Mouse (Mus musculus): ENCODE data around the gene Rorb.

Rorb gene

GRCm38 (mm10) chr19:19110793-19111427 lies at the start of gene Rorb:
TSS of gene Rorb (minus strand) at chr19:19111196.
- peak; percentile 73 for DNase-seq

- DNase-seq: no peak
These were observed 37.9 kb upstream of the Rorb start for GRCm38 (mm10) chr19:19148847-19149246.

- DNase-seq: no peak
These were observed 33.5 kb upstream of the Rorb start for GRCm38 (mm10) chr19:19144447-19144846.

- no peak for DNase-seq
These were observed 25.9 kb upstream of the Rorb start for GRCm38 (mm10) chr19:19136856-19137255.

- DNase-seq: no peak
These were observed 24.8 kb upstream of the Rorb start for GRCm38 (mm10) chr19:19135838-19136237.

GRCm38 (mm10) chr19:19122324-19122723 lies 11.3 kb upstream of the Rorb start:
- DNase-seq: no peak

- no peak for DNase-seq
These were observed 1.2 kb upstream of the Rorb start for GRCm38 (mm10) chr19:19112180-19112579.

- peak; percentile 12 for DNase-seq
These were observed 603 bp upstream of the Rorb start for GRCm38 (mm10) chr19:19111428-19112170.

GRCm38 (mm10) chr19:19110011-19110768 lies 806 bp downstream of the Rorb start:
- DNase-seq: peak; percentile 20

GRCm38 (mm10) chr19:19108596-19109381 lies 2.2 kb downstream of the Rorb start:
- no peak for DNase-seq

GRCm38 (mm10) chr19:19104581-19104980 lies 6.4 kb downstream of the Rorb start:
- no peak for DNase-seq

- DNase-seq: no peak
These were observed 13.8 kb downstream of the Rorb start for GRCm38 (mm10) chr19:19097149-19097548.

GRCm38 (mm10) chr19:19089427-19089826 lies 21.6 kb downstream of the Rorb start:
- no peak for DNase-seq

- DNase-seq: no peak
These were observed 33.1 kb downstream of the Rorb start for GRCm38 (mm10) chr19:19077880-19078279.

- DNase-seq: no peak
These were observed 36.2 kb downstream of the Rorb start for GRCm38 (mm10) chr19:19074756-19075155.

GRCm38 (mm10) chr19:19058710-19059398 lies 52.1 kb downstream of the Rorb start:
- no peak for DNase-seq

- no peak for DNase-seq
These were observed 52.8 kb downstream of the Rorb start for GRCm38 (mm10) chr19:19058201-19058600.

- DNase-seq: no peak
These were observed 67.9 kb downstream of the Rorb start for GRCm38 (mm10) chr19:19043138-19043537.

- DNase-seq: no peak
These were observed 70.2 kb downstream of the Rorb start for GRCm38 (mm10) chr19:19040800-19041199.

- DNase-seq: no peak
These were observed 76.3 kb downstream of the Rorb start for GRCm38 (mm10) chr19:19034482-19035315.

- DNase-seq: no peak
These were observed 77.0 kb downstream of the Rorb start for GRCm38 (mm10) chr19:19033974-19034373.
